Mouse (Mus musculus) heart, postnatal 14 days (tissue): Measurements from ENCODE around the gene Ifi209. TPM values are rescaled to one million over a fixed set of nuclear protein-coding genes. Genes with fewer than 3 reads are reported as not detected.
"Not testable (repeated sequence)": the region's sequence is repeated elsewhere in the genome, so short reads cannot be mapped to it uniquely, and the experiment has no call there.

ENCODE experiments used
- DNase-seq, 2 experiments: peaks; one replicate each; pipeline ENCODE4 v3.0.0; 2021 to 2022
- intact Hi-C: fragments of 180-260 bp; cut with DNase I; formaldehyde crosslinking; loops from one replicate; pipeline ENCODE4 v1.15.1; 2025
- long read RNA-seq, 2 experiments: library from polyadenylated mRNA; stranded (forward); transcript quantifications; one replicate each; pipeline ENCODE4 v2.0.0; 2021
- microRNA-seq, 2 experiments: library from miRNA; unstranded; fragments of <30 nt; microRNA quantifications; one replicate each; pipeline ENCODE4 v1.2.0; 2021 to 2022
- total RNA-seq, 2 experiments: library from RNA; stranded (reverse); gene quantifications; 2 replicates each; pipeline ENCODE4 v1.2.3; 2021

Ifi209 gene
- under 1 TPM; 0.22 to 0.59 TPM for total RNA-seq
- long read RNA-seq, experiment 1, partial matches to known transcripts = 0 of 1 reads
- long read RNA-seq, experiment 1, other reads (novel, unspliced or antisense) = 0 of 1 reads
- long read RNA-seq, experiment 2 = 0 reads

DNA sequence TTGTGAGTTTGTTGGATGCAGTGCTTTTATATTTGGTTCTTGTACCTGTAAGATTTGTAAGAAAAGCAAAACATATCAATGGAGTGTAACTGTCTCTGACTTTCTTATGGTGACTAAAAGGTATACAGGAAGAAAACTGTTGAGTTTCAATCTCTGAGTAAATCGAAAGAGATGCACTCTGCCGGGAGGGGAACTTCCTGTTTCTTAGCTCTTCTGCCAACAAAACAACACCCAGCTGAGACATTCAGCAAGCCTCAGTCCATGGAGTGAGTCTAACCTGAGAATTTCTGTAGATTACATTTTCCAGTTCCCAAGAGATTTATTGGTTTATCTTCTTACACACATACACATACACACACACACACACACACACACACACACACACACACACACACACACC is at the start of gene Ifi209:
Ifi209 (plus strand) TSS at position 296 of the 400 bp plus-strand sequence.
- intact Hi-C loops, DNase-seq: not testable (repeated sequence)

DNA sequence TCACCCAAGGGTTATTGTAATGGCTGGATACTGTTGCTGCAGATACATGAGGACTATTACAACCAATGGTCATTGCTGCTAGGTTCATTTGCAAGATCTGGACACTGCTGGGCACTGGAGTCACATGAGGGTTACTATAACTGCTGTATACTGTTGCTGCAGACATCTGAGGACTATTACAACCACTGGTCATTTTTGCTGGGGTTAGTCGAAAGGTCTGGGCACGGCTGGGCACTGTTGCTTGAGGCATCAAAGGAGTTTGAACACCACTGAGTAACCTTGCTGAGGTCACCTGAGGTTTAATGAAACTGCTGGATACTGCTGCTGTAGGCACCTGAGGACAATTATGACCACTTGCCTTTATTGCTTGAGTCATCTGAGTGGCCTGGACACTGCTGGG is 41.0 kb upstream of the Ifi209 start:
- DNase-seq, intact Hi-C loops: not testable (repeated sequence)

DNA sequence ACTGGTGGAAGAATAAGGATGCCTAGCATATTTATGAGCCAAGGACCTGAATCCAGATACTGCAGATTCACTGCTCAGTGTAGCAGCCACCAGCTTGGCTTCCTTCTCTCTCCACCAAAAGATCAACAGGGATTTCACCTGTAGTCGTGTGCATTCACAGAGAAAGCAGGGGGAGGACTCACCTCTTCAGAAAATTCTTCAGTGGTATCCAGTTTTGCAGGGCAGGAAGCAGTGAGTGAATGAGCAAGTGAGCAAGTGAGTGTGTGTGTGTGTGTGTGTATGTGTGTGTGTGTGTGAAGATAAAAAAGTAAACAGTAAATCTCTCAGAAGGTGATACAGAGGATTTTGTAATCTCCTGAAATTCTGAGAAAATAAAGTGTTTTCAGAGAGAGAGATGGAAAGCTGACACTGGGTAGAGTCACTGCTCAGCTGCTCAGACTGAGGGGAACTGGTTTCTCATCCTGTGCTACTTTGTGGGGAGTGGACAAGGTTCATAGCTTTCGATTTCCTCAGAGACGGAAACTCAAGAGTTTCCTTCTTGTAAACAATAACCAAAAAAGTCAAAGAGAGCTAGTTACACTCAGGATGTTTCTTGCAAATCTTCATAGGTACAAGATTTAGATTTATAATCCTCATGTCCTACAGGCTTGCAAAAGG is 31.8 kb upstream of the Ifi209 start, which contains the start of gene Ifi213:
Ifi213 (minus strand) TSS at position 437 of the 657 bp plus-strand sequence.
- DNase-seq, intact Hi-C loops: not testable (repeated sequence)

DNA sequence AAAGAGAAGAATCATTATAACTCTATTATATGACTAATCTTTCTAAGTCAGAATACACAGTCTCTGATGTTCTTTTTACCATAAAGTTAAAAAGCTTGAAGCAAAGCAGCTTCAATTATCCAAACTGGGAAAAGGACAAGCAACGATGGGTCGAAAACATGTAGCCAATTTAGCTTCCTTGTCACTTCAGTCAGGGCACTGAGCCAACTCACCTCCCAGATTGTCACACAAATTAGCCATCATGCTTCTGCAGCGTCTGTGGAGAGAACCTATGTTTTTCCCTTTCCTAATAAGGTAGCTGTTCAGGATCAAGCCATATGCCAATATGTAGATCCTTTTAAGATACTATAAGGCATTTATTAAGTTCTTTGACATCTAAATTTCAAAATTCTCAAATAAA is 20.4 kb upstream of the Ifi209 start:
- DNase-seq, intact Hi-C loops: not testable (repeated sequence)

DNA sequence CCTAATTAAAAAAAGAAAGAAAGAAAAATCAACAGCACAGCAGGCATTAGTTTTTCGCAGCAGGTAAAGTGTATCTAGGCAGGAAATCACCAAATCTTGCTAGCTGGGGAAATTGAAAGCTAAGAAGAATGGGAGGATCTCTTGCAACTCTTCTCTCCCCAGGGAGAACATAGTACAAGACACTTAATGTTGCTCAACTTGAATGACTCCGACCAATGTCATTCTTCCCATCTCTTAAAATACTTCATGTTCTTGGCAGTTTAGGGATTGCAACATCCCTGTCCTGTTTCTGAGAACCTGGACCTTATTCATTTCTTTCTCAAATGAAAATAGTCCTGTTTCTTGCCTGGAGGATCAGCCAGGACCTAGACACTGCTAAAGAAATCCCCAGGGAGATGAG is 8.5 kb upstream of the Ifi209 start:
- intact Hi-C loops, DNase-seq: not testable (repeated sequence)

DNA sequence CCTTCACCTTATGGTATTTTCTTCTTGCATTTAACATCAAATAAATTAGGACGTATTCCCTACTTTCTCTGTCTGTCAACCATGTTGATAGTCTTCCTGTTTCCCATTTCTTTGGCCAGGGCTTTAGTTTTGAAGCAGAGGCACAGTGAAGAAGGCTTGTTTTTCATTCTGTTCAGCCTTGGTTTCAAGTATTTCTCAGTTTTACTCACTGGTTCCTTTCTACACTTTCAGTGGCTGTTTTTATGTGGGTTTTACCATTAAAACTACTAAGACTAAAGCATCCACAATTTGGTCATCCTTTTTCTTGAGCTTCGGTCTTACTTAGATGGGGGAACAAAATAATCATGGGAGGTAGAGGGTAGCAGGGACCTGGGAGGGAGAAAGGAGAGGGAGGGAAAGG is 6.7 kb upstream of the Ifi209 start:
- intact Hi-C loops = no loop called here
- no peak for DNase-seq

DNA sequence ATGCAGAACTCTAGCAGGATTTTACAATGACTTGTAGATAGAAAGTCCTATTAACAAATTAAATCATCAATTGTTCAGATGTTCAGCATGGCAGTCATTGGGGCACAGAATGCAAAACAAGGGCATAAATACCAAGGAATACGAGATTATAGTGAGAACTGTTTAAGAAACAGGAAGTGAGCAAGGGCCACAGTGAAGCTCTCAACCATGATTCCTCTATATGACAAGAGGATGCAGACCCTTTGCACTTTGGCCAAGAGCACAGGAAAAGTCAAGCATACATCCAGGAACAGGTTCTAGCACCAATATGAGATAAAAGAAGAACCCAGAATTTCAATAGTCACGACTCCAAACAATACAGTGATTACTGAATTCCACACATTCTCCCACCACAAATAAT is 4.0 kb upstream of the Ifi209 start:
- DNase-seq = no peak
- intact Hi-C loops = no loop called here

DNA sequence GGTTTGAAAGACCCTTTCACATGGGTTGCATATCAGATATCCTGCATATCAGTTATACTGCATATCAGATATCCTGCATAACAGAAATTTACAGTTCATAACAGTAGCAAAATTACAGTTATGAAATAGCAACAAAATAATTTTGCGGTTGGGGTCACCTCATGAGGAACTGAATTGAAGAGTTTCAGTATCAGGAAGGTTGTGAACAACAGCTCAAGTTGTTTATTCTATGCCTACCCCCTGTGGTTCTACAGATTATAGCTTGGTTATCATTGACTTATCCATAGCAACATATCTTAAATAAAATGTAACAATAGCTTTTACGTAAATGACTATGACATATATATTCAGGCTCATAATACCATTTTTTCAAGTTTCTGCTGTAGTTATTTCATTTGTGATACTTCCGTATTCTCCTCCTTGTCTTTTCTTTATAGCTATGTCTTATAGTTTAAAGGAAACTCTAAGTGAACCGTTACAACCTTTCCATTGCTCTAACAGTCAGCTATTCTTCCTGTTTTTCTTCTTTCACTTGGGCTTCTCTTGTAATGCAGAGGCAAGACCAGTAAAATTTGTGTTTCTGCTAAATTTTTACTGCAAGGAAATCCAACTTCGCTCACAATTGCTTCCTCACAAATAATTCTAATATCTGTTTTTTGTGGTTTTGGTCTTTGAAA is 3.4 kb downstream of the Ifi209 start:
- intact Hi-C loops = no loop called here
- no peak for DNase-seq

DNA sequence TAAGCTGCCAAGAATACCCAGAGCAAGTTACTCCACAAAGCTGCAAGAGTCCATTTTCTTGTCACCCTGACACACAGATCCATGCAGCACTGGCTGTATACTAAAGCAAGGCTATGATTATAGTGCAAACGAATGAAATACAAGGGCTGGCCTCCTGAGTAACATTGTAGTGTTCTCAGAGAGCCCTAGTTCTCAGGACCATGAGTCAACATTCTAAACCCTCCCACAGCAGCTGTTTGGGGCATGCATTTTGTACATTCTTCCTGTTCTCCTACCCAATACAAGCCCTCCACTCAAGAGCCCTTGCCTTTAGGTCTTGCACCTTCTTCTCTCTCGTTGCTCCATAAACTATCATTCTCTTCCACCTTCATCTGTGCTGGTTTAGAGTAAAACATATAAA is 14.7 kb downstream of the Ifi209 start:
- intact Hi-C loops = no loop called here
- DNase-seq = no peak

DNA sequence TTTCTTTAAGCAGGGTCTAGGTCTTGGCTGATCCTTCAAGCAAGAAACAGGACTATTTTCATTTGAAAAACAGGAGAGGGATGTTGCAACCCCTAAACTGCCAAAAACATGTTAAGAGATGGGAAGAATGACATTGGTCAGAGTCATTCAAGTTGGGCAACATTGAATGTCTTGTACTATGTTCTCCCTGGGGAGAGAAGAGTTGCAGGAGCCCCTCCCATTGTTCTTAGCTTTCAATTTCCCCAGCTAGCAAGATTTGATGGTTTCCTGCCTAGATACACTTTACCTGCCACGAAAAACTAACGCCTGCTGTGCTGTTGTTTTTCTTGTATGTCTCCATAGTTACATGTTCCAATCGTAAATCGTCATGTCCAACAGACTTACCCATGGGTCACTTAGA is 27.3 kb downstream of the Ifi209 start:
- no peak for DNase-seq
- intact Hi-C loops = no loop called here

DNA sequence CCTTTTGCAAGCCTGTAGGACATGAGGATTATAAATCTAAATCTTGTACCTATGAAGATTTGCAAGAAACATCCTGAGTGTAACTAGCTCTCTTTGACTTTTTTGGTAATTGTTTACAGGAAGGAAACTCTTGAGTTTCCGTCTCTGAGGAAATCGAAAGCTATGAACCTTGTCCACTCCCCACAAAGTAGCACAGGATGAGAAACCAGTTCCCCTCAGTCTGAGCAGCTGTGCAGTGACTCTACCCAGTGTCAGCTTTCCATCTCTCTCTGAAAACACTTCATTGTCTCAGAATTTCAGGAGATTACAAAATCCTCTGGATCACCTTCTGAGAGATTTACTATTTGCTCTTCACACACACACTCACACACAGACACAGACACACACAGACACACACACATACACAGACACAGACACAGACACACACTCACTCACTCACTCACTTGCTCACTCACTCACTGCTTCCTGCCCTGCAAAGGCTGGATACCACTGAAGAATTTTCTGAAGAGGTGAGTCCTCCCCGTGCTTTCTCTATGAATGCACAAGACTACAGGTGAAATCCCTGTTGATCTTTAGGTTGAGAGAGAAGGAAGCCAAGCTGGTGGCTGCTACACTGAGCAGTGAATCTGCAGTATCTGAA is 42.9 kb downstream of the Ifi209 start, which contains the start of gene Ifi208:
Ifi208 (plus strand) TSS at position 218 of the 640 bp plus-strand sequence.
- DNase-seq, intact Hi-C loops: not testable (repeated sequence)

DNA sequence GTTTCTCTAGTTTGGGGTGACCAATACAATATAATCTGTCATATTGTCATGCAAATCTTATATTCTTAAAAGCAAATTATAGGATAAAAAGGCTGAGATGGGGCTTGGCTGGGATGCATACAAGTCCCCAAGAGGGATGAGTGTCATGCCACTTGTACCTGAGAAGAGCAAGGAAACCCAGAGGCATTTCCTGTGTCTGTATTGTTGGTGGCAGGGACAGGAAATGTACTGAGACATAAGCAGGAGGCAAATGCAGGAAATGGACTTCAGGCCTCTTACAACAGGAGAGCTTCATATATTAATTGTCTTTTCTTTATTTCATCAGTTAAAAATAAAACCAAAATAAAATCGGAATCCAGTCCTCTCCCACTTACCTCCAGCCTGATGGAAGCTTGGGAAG is 47.9 kb downstream of the Ifi209 start:
- intact Hi-C loops, DNase-seq: not testable (repeated sequence)

DNA sequence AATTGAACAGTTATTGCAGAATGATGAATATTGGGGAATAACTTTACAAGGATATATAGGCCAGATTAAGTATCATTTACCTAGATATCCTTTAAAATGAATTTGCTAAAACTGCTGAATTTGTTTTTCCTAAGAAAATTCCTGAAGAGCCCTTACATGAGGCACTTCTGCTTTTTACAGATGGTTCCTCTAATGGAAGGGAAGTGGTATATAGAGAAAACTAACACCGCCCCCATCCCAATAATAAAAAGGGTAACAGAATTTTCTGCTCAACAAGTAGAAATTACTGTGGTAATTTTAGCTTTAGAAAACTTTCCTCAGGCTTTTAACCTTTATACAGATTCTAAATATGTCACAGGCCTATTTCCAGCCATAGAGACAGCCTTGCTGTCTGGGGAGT is 63.6 kb downstream of the Ifi209 start:
- DNase-seq = no peak
- intact Hi-C loops = no loop called here

Small RNA genes within 50 kb of the gene (microRNA-seq; reads per million reads assigned to microRNA genes)
- gene Gm44339 = 0 reads per million in 2 experiments

Other genes with a start within 250 kb of the Ifi209 start
- under 1 TPM; 0.17 to 0.37 TPM for gene Ifi206, start 139.9 kb upstream of the Ifi209 start, total RNA-seq
- not detected for gene Ifi214, start 95.0 kb upstream of the Ifi209 start, total RNA-seq
- gene Ifi213, start 31.6 kb upstream of the Ifi209 start, total RNA-seq = under 1 TPM in 1 of 2 experiments, not detected in 1; 0.39 TPM
- gene Ifi208, start 42.8 kb downstream of the Ifi209 start, total RNA-seq = under 1 TPM in 1 of 2 experiments, not detected in 1; 0.32 TPM
- gene Ifi207, start 110.8 kb downstream of the Ifi209 start, total RNA-seq = 1 to 10 TPM; 2.6 to 3.0 TPM
- 1 to 10 TPM; 2.0 to 2.5 TPM for gene Ifi204, start 136.0 kb downstream of the Ifi209 start, total RNA-seq